Mouse (Mus musculus): ENCODE results near the gene Pfkp.
A peak's percentile ranks its signal among the peaks of the same experiment; 100 is the strongest.

Pfkp gene

GRCm38 (mm10) chr13:6648669-6649233, at the start of gene Pfkp:
Pfkp (minus strand) TSS chr13:6648777.
- peak; percentile 92 to 93 for DNase-seq (ENCODE audit: low spot score in 2 of 2)

GRCm38 (mm10) chr13:6690607-6691006, 42.0 kb upstream of the Pfkp start:
- no peak for DNase-seq (ENCODE audit: low spot score in 2 of 2)

- no peak for DNase-seq (ENCODE audit: low spot score in 2 of 2)
These were observed 41.4 kb upstream of the Pfkp start for GRCm38 (mm10) chr13:6689962-6690361.

GRCm38 (mm10) chr13:6688790-6689433, 40.3 kb upstream of the Pfkp start:
- peak in 1 of 2 experiments; percentile 53 for DNase-seq (ENCODE audit: low spot score in 2 of 2)

GRCm38 (mm10) chr13:6666887-6667286, 18.3 kb upstream of the Pfkp start:
- DNase-seq (ENCODE audit: low spot score in 2 of 2): no peak

- DNase-seq (ENCODE audit: low spot score in 2 of 2): no peak
These were observed 16.9 kb upstream of the Pfkp start for GRCm38 (mm10) chr13:6665506-6665905.

- DNase-seq (ENCODE audit: low spot score in 2 of 2): no peak
These were observed 15.6 kb upstream of the Pfkp start for GRCm38 (mm10) chr13:6664216-6664615.

GRCm38 (mm10) chr13:6659314-6659713, 10.7 kb upstream of the Pfkp start:
- DNase-seq (ENCODE audit: low spot score in 2 of 2): peak in 1 of 2 experiments; percentile 54

GRCm38 (mm10) chr13:6657300-6657699, 8.7 kb upstream of the Pfkp start:
- no peak for DNase-seq (ENCODE audit: low spot score in 2 of 2)

GRCm38 (mm10) chr13:6649542-6649941, 965 bp upstream of the Pfkp start:
- DNase-seq (ENCODE audit: low spot score in 2 of 2): no peak

- DNase-seq (ENCODE audit: low spot score in 2 of 2): no peak
These were observed 447 bp downstream of the Pfkp start for GRCm38 (mm10) chr13:6647992-6648668.

GRCm38 (mm10) chr13:6647067-6647991, 1.2 kb downstream of the Pfkp start:
- DNase-seq (ENCODE audit: low spot score in 2 of 2): peak; percentile 48 to 64

GRCm38 (mm10) chr13:6646674-6647066, 1.9 kb downstream of the Pfkp start:
- DNase-seq (ENCODE audit: low spot score in 2 of 2): no peak

- no peak for DNase-seq (ENCODE audit: low spot score in 2 of 2)
These were observed 2.3 kb downstream of the Pfkp start for GRCm38 (mm10) chr13:6646266-6646665.

GRCm38 (mm10) chr13:6643968-6644367, 4.6 kb downstream of the Pfkp start:
- DNase-seq (ENCODE audit: low spot score in 2 of 2): no peak

- DNase-seq (ENCODE audit: low spot score in 2 of 2): no peak
These were observed 5.6 kb downstream of the Pfkp start for GRCm38 (mm10) chr13:6643026-6643425.

- no peak for DNase-seq (ENCODE audit: low spot score in 2 of 2)
These were observed 6.1 kb downstream of the Pfkp start for GRCm38 (mm10) chr13:6642453-6642852.

- DNase-seq (ENCODE audit: low spot score in 2 of 2): no peak
These were observed 7.1 kb downstream of the Pfkp start for GRCm38 (mm10) chr13:6641497-6641896.

GRCm38 (mm10) chr13:6639507-6640030, 9.0 kb downstream of the Pfkp start:
- DNase-seq (ENCODE audit: low spot score in 2 of 2): no peak

- no peak for DNase-seq (ENCODE audit: low spot score in 2 of 2)
These were observed 9.6 kb downstream of the Pfkp start for GRCm38 (mm10) chr13:6638976-6639375.

GRCm38 (mm10) chr13:6638425-6638824, 10.2 kb downstream of the Pfkp start:
- no peak for DNase-seq (ENCODE audit: low spot score in 2 of 2)
